Mouse (Mus musculus): Measurements from ENCODE around the gene Tmpo.
A peak's percentile ranks its signal among the peaks of the same experiment; 100 is the strongest.

The Tmpo gene

GRCm38 (mm10) chr10:91180761-91181460 is at the start of gene Tmpo:
TSS of gene Tmpo (minus strand) at chr10:91181315.
- DNase-seq (ENCODE audit: low read depth, low spot score), result no peak

DNA sequence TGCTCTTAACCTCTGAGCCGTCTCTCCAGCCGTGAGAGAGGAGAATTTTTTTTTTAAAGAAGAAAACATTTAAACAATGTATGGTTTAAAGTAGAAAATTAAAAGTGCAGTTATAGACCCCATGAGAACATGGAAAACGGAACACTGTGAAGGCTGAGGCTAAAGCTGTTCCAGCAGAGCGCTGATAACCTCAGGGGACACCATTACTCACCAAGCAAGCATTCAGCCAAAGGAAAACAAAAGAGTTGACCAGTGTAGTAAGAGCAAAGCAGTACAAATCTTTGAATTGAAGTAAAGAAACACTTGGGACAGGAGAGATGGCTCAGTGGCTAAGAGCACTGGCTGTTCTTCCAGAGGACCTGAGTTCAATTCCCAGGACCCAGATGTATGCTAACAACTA is 49.3 kb upstream of the Tmpo start:
- DNase-seq (ENCODE audit: low read depth, low spot score), result no peak

DNA sequence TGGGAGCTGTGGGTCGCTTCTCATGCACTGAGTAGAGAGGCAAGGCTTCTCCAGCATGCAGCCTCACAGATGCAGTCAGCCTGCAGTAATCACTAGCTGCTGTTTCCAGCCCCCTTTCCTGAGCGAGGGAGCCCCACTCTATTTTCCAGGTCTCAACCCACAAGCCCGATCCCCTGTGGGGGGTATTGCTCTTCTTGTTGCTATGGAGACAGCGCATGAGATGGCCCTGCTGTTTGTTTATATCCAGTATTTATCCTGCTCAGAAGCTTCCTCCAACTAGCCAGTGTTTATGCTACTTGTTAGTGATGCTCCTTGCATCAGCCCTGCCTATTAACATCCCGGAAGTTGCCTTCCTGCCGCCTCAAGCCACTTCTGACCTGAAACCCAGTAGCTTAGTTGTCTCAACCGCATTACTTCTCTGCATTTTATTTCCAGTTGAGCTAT is 48.4 kb upstream of the Tmpo start:
- peak; percentile 36 for DNase-seq (ENCODE audit: low read depth, low spot score)

DNA sequence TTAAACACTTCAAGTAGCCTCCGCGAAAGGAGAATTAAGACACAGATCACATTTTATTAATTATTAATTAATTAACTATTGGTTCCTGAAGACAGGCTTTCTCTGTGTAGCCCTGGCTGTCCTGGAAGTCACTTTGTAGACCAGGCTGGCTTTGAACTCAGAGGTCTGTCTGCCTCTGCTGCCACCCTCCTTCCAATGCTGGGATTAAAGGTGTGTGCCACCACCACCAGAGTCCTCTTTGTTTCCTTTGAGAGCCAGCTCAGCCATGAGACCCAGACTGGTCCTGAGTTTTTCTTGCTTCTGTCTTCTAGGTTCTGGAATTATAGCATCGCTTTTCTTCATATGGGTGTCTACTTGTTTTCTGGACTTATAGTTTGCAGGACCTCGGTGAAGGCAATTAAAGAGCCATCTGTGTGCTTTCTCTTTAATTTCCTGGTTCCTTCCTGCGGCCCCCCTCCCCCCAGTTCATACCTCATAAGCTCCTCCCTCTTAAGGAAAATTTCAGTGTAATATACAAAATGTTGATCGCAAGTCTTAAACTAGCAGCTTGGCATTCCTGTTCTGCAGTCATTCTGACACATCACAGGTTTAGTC is 47.9 kb upstream of the Tmpo start:
- no peak for DNase-seq (ENCODE audit: low read depth, low spot score)

DNA sequence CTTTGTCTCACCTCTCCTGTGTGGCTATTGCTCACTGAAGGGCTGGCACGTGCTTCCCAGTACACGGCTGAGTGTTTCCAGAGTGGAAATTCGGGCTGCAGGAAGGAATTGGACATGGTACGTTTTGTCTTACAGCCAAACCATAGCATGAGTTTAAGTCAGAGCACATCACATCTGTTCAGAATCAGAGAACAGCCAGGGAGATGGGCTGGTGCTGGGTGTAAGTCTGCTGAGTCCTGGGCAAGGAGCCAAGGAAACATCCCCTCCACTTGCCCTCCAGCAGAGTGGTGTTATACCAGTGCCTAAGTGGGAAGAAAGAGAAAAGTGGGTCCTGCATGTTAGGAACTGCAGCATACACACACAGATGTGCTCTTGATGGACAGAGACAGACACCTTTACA is 45.9 kb upstream of the Tmpo start:
- DNase-seq (ENCODE audit: low read depth, low spot score), result no peak

DNA sequence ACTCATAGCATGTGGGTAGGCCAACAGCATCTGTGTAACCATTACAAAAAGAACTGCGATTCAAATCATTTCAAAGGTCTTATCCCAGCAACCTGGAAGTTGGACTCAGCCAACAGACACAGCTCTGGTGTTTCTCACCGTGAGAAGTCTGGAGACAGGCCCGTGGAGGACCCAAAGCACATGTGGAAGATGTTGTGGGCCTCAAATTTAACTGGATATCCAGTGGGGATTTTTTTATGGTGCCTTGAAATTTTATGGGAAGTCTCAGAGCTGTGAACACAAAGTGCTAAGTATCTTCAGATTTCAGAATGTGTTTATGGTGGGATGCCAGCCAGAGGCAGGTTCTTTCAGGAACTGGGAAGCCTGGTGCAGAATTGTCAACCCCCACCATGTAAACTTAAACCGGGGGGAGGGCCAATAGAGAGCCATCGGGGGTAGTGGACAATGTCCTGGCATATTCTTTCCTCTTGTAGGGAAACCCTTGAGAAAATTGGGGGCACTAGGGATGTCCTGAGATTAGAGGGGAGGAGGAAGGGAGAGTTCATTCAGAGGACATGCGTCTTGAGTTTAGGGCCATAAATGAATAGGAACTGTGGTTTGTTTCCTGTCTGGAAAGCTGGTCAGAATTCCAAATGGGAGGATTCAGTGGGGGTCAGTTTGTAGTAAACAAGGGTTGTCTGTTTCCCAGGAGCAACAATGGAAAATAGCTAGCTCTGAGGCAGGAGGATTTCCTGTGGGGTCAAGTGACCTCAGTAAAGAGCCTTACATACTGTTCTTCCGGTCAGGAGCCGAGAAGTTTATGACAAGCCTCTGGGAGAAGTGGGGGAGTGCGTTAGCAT is 41.5 kb upstream of the Tmpo start:
- DNase-seq (ENCODE audit: low read depth, low spot score), result no peak

- no peak for DNase-seq (ENCODE audit: low read depth, low spot score)
Measured at GRCm38 (mm10) chr10:91208899-91209667, 28.0 kb upstream of the Tmpo start.

DNA sequence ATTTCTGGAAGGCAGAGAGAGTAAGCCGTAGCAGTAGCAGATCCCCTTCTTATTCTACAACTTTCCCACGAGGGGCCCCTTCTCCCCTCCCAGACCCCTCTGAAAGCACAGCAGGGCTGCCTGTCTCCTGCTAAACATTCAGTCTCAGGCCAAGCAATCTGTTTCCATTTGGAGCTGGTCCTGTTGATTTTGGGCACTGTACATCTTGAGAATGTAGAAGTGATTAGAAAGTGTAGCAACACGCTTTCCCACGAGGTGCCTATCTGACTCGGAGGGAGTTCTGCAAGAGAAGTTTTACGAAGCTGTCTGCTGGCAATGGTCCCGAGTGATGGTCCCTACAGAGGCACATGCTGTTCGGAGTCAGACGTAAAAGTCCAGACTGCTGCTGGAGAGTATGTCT is 27.3 kb upstream of the Tmpo start:
- DNase-seq (ENCODE audit: low read depth, low spot score), result no peak

DNA sequence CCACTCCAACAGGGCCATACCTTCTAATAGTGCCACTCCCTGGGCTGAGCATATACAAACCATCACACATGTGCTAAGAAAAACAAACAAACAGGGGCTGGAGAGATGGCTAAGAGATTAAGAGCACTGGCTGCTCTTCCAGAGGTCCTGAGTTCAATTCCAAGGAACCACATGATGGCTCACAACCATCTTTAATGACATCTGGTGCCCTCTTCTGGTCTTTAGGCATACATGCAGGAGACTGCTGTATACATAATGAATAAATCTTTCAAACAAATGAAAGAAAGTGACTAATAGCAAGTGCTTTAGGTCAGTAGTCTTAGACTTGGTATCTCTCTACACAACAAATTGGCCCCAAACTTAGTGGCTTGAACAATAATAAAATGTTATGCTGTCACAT is 26.2 kb upstream of the Tmpo start:
- no peak for DNase-seq (ENCODE audit: low read depth, low spot score)

DNA sequence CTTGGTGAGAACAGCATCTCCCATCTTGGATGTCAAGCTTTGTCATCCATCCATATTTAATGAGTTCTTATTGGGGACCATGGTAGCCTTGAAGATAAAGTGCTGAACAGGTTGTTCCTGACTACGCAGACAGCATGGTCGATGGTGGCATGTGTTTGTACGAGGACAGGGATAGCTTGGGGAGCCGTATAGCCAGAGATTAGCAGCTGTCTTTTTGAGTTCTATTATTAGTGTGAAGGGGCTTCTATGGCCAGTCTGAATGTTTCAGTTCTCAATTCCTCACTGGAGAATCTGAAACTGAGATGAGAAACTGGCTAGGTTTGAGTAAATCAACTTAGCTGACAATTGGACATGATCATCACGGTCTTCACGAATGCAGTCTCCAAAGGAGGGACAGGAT is 24.5 kb upstream of the Tmpo start:
- no peak for DNase-seq (ENCODE audit: low read depth, low spot score)

- DNase-seq (ENCODE audit: low read depth, low spot score), result no peak
Measured at GRCm38 (mm10) chr10:91200581-91200980, 19.5 kb upstream of the Tmpo start.

DNA sequence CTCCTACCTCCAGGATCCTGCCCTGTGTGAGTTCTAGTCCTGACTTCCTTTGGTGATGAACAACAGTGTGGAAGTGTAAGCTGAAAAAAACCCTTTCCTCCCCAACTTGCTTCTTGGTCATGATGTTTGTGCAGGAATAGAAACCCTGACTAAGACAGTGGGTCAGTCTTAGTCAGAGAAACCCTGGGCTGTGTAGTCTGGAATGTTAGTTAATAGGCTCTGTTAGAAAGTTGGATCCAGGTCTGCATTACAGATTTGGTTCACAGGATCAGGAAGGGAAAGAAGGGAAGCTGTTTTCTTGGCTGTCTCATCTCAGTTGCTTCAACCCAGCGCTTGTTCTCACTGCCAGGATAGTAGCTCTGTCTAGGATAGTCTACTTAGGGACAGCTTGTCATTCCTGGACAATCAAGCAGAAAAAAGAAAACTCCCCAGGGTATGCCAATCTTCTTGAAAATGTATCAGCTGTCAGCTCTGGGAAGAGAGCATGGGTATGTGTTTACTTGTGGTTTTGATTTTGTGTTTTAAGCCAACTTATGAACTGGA is 18.2 kb upstream of the Tmpo start:
- no peak for DNase-seq (ENCODE audit: low read depth, low spot score)

GRCm38 (mm10) chr10:91197704-91198103 is 16.6 kb upstream of the Tmpo start:
- DNase-seq (ENCODE audit: low read depth, low spot score), result no peak

DNA sequence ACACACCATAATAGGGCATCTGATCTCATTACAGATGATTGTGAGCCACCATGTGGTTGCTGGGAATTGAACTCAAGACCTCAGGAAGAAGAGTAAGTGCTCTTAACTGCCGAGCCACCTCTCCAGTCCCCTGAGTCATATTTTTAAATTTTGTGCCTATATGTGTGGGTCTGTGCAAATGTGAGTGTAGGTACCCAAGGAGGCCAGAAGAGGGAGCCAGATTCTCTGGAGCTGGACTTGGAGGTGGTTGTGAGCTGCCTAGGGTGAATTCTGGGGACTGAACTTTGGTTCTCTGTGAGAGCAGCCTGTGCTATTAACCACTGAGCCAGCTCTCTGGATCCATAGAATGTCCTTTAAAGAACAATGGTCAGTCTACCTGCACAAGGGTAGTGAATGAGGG is 15.7 kb upstream of the Tmpo start:
- no peak for DNase-seq (ENCODE audit: low read depth, low spot score)

- DNase-seq (ENCODE audit: low read depth, low spot score), result no peak
Measured at GRCm38 (mm10) chr10:91195680-91196079, 14.6 kb upstream of the Tmpo start.

DNA sequence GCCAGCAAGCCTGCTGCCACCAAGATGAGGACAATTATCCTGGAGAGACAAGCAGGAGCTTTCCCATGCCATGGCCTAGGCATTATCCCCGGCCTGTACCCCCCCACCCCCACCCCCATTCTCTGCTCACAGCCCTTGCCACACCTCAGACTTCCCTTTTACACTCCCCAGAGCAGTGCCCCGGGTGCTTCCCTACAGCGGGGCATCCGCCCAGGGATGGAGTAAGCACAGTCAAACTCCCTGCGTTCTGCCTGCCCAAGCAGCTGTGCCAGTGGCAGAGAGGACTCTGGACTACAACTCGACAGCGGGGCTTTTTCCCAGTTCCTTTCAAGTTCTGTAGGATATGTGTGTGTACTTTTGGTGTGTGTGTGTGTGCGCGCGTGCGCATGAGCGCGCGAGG is 14.0 kb upstream of the Tmpo start:
- no peak for DNase-seq (ENCODE audit: low read depth, low spot score)

GRCm38 (mm10) chr10:91191851-91192250 is 10.7 kb upstream of the Tmpo start:
- no peak for DNase-seq (ENCODE audit: low read depth, low spot score)

- DNase-seq (ENCODE audit: low read depth, low spot score), result no peak
Measured at GRCm38 (mm10) chr10:91189476-91189875, 8.4 kb upstream of the Tmpo start.

- DNase-seq (ENCODE audit: low read depth, low spot score), result no peak
Measured at GRCm38 (mm10) chr10:91188684-91189287, 7.7 kb upstream of the Tmpo start.

GRCm38 (mm10) chr10:91187872-91188271 is 6.8 kb upstream of the Tmpo start:
- peak; percentile 83 for DNase-seq (ENCODE audit: low read depth, low spot score)

GRCm38 (mm10) chr10:91187349-91187748 is 6.2 kb upstream of the Tmpo start:
- no peak for DNase-seq (ENCODE audit: low read depth, low spot score)

All from brain, embryonic 18.5 days (tissue).